Mouse (Mus musculus): ENCODE measurements around the gene Actrt3. TPM values are rescaled to one million over a fixed set of nuclear protein-coding genes. Genes with fewer than 3 reads are reported as not detected.
A peak's percentile ranks its signal among the peaks of the same experiment; 100 is the strongest.
"Not testable (repeated sequence)": the region's sequence is repeated elsewhere in the genome, so short reads cannot be mapped to it uniquely, and the experiment has no call there.

The Actrt3 gene
- polyA plus RNA-seq, 1 experiment from 2014 or later: not detected

- Histone ChIP-seq H3K9ac (replicated peaks) (peak within 1 kb of the TSS; percentile 77), H3K4me3 (peak within 1 kb of the TSS; percentile 88), H3K4me2 (replicated peaks) (peak within 1 kb of the TSS; percentile 75), H3K27ac (replicated peaks) (peak within 1 kb of the TSS; percentile 93), H3K9me3 (no peaks in the 10 kb centered on the region), H3K27me3 (peaks cover 13% of the 10 kb centered on the region), H3K4me1 (peaks cover 19% of the 10 kb centered on the region), H3K36me3 (peaks cover 20% of the 10 kb centered on the region)
- ATAC-seq (ENCODE audit: low FRiP score, low read depth): peak; percentile 95
- WGBS: under 1% methylated on average over 40 of the region's 40 CpGs
Measured at GRCm38 (mm10) chr3:30602065-30602739, 2.5 kb upstream of the Actrt3 start, which contains the start of gene Mynn. Mynn (plus strand) TSS chr3:30602065.

- H3K4me2 ChIP-seq (replicated peaks): peak overlapping the region; percentile 75
- no peaks in the 10 kb centered on the region for H3K9me3 ChIP-seq
- no peak overlapping the region for H3K9ac ChIP-seq (replicated peaks)
- peak overlapping the region; percentile 88 for H3K4me3 ChIP-seq
- H3K36me3 ChIP-seq: peaks cover 18% of the 10 kb centered on the region
- WGBS: under 1% methylated on average over 13 of the region's 13 CpGs
- H3K27ac ChIP-seq (replicated peaks): peak overlapping the region; percentile 93
- H3K27me3 ChIP-seq: peaks cover 13% of the 10 kb centered on the region
- ATAC-seq (ENCODE audit: low FRiP score, low read depth): no peak
- peaks cover 19% of the 10 kb centered on the region for H3K4me1 ChIP-seq
Measured at GRCm38 (mm10) chr3:30601610-30602064, 1.9 kb upstream of the Actrt3 start.

GRCm38 (mm10) chr3:30601175-30601574 lies 1.4 kb upstream of the Actrt3 start:
- H3K4me2 ChIP-seq (replicated peaks): peak overlapping the region; percentile 75
- peak overlapping the region; percentile 55 for H3K4me3 ChIP-seq
- under 1% methylated on average over 17 of the region's 17 CpGs for WGBS
- no peak for ATAC-seq (ENCODE audit: low FRiP score, low read depth)
- peaks cover 16% of the 10 kb centered on the region for H3K27me3 ChIP-seq
- no peaks in the 10 kb centered on the region for H3K9me3 ChIP-seq
- no peak overlapping the region for H3K9ac ChIP-seq (replicated peaks)
- H3K4me1 ChIP-seq: peaks cover 19% of the 10 kb centered on the region
- H3K36me3 ChIP-seq: peaks cover 14% of the 10 kb centered on the region
- H3K27ac ChIP-seq (replicated peaks): peak overlapping the region; percentile 52

- WGBS: under 1% methylated on average over 14 of the region's 14 CpGs
- Histone ChIP-seq H3K9me3 (no peaks in the 10 kb centered on the region), H3K4me1 (peaks cover 23% of the 10 kb centered on the region), H3K27me3 (peaks cover 19% of the 10 kb centered on the region), H3K4me2 (replicated peaks) (peak overlapping the region; percentile 75), H3K4me3 (peak overlapping the region; percentile 55), H3K27ac (replicated peaks) (peak overlapping the region; percentile 58), H3K36me3 (peaks cover 13% of the 10 kb centered on the region; the same call in 1 of the 2 replicates), H3K9ac (replicated peaks) (peak overlapping the region; percentile 49; the same call in 1 of the 2 replicates)
- ATAC-seq (ENCODE audit: low FRiP score, low read depth): no peak
Measured at GRCm38 (mm10) chr3:30600717-30601116, 978 bp upstream of the Actrt3 start.

- H3K4me3 ChIP-seq: no peak overlapping the region
- ATAC-seq (ENCODE audit: low FRiP score, low read depth): no peak
- H3K27ac ChIP-seq (replicated peaks): no peak overlapping the region
- H3K4me1 ChIP-seq: peaks cover 17% of the 10 kb centered on the region
- H3K9ac ChIP-seq (replicated peaks): no peak overlapping the region
- 78% methylated on average over 7 of the region's 7 CpGs for WGBS
- no peak overlapping the region for H3K4me2 ChIP-seq (replicated peaks)
- no peaks in the 10 kb centered on the region for H3K9me3 ChIP-seq
- no peaks in the 10 kb centered on the region for H3K36me3 ChIP-seq
- H3K27me3 ChIP-seq: peaks cover 19% of the 10 kb centered on the region
Measured at GRCm38 (mm10) chr3:30597271-30597670, 2.5 kb downstream of the Actrt3 start.

- no peaks in the 10 kb centered on the region for H3K9me3 ChIP-seq
- H3K4me2 ChIP-seq (replicated peaks): peak overlapping the region; percentile 70
- H3K4me3 ChIP-seq: peak overlapping the region; percentile 81
- peak overlapping the region; percentile 78 for H3K27ac ChIP-seq (replicated peaks)
- peaks cover 19% of the 10 kb centered on the region for H3K27me3 ChIP-seq
- H3K36me3 ChIP-seq: no peaks in the 10 kb centered on the region
- under 1% methylated on average over 62 of the region's 62 CpGs for WGBS
- peak overlapping the region; percentile 79 for H3K9ac ChIP-seq (replicated peaks)
- ATAC-seq (ENCODE audit: low FRiP score, low read depth): peak; percentile 76
- H3K4me1 ChIP-seq: peaks cover 16% of the 10 kb centered on the region
Measured at GRCm38 (mm10) chr3:30595111-30595832, 4.5 kb downstream of the Actrt3 start.

- no peak overlapping the region for H3K4me2 ChIP-seq (replicated peaks)
- no peak for ATAC-seq (ENCODE audit: low FRiP score, low read depth)
- H3K27me3 ChIP-seq: peaks cover 18% of the 10 kb centered on the region
- no peaks in the 10 kb centered on the region for H3K9me3 ChIP-seq
- H3K36me3 ChIP-seq: no peaks in the 10 kb centered on the region
- 76% methylated on average over 4 of the region's 4 CpGs for WGBS
- no peak overlapping the region for H3K4me3 ChIP-seq
- no peak overlapping the region for H3K9ac ChIP-seq (replicated peaks)
- H3K27ac ChIP-seq (replicated peaks): no peak overlapping the region
- H3K4me1 ChIP-seq: 0 out of 2 replicates have a peak, but pooled peaks cover 6% of the 10 kb centered on the region
Measured at GRCm38 (mm10) chr3:30593719-30594485, 5.8 kb downstream of the Actrt3 start.

GRCm38 (mm10) chr3:30592418-30592853 lies 7.3 kb downstream of the Actrt3 start:
- WGBS: 2% methylated on average over 2 of the region's 2 CpGs
- ATAC-seq (ENCODE audit: low FRiP score, low read depth): peak; percentile 55
- Histone ChIP-seq H3K4me2 (replicated peaks) (no peak overlapping the region), H3K27me3 (peaks cover 6% of the 10 kb centered on the region; the same call in 1 of the 2 replicates), H3K4me1 (0 out of 2 replicates have a peak, but pooled peaks cover 6% of the 10 kb centered on the region), H3K36me3 (no peaks in the 10 kb centered on the region), H3K9ac (replicated peaks) (no peak overlapping the region), H3K27ac (replicated peaks) (no peak overlapping the region), H3K9me3 (no peaks in the 10 kb centered on the region), H3K4me3 (no peak overlapping the region)

- no peak for ATAC-seq (ENCODE audit: low FRiP score, low read depth)
- Histone ChIP-seq H3K27me3 (no peaks in the 10 kb centered on the region), H3K4me2 (replicated peaks) (no peak overlapping the region), H3K9me3 (no peaks in the 10 kb centered on the region), H3K4me3 (no peak overlapping the region), H3K36me3 (no peaks in the 10 kb centered on the region), H3K9ac (replicated peaks) (no peak overlapping the region), H3K4me1 (no peaks in the 10 kb centered on the region), H3K27ac (replicated peaks) (no peak overlapping the region)
- 86% methylated on average over 6 of the region's 6 CpGs for WGBS
Measured at GRCm38 (mm10) chr3:30588865-30589264, 10.9 kb downstream of the Actrt3 start.

- Histone ChIP-seq H3K27me3 (no peaks in the 10 kb centered on the region), H3K27ac (replicated peaks) (no peak overlapping the region), H3K4me2 (replicated peaks) (no peak overlapping the region), H3K9me3 (no peaks in the 10 kb centered on the region), H3K4me3 (no peak overlapping the region), H3K36me3 (no peaks in the 10 kb centered on the region), H3K9ac (replicated peaks) (no peak overlapping the region), H3K4me1 (no peaks in the 10 kb centered on the region)
- ATAC-seq (ENCODE audit: low FRiP score, low read depth): no peak
- WGBS: 4% methylated on average over 2 of the region's 2 CpGs
Measured at GRCm38 (mm10) chr3:30573549-30573948, 26.2 kb downstream of the Actrt3 start.

- not testable (repeated sequence) for H3K9ac ChIP-seq (replicated peaks); H3K4me3 ChIP-seq; ATAC-seq (ENCODE audit: low FRiP score, low read depth); H3K9me3 ChIP-seq; H3K4me2 ChIP-seq (replicated peaks); H3K36me3 ChIP-seq; H3K4me1 ChIP-seq; H3K27me3 ChIP-seq; H3K27ac ChIP-seq (replicated peaks)
- WGBS: 44% methylated on average over 1 of the region's 2 CpGs
Measured at GRCm38 (mm10) chr3:30566333-30566732, 33.4 kb downstream of the Actrt3 start.
